Mouse (Mus musculus): ENCODE measurements around the gene Cnot1.
A peak's percentile ranks its signal among the peaks of the same experiment; 100 is the strongest.

The Cnot1 gene

DNA sequence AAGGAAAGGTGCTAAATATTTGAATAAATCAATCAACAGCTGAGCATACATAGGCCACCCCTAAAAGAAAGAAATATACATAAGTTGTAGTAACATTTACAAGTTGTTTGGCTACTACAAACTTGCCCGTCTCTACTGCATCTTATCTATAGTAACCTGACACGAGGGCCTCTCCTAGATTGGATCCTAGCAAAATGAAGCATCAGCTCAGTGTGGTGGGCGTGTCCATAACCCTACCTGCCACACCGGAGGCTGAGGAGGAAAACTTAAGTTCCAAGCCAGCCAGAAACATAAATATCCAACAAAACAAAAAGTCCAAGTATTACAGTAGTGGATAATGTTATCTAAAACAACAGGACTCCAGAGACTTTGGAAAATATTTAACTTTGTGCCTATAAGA is 79.6 kb downstream of the Cnot1 start:
- no peak for DNase-seq

DNA sequence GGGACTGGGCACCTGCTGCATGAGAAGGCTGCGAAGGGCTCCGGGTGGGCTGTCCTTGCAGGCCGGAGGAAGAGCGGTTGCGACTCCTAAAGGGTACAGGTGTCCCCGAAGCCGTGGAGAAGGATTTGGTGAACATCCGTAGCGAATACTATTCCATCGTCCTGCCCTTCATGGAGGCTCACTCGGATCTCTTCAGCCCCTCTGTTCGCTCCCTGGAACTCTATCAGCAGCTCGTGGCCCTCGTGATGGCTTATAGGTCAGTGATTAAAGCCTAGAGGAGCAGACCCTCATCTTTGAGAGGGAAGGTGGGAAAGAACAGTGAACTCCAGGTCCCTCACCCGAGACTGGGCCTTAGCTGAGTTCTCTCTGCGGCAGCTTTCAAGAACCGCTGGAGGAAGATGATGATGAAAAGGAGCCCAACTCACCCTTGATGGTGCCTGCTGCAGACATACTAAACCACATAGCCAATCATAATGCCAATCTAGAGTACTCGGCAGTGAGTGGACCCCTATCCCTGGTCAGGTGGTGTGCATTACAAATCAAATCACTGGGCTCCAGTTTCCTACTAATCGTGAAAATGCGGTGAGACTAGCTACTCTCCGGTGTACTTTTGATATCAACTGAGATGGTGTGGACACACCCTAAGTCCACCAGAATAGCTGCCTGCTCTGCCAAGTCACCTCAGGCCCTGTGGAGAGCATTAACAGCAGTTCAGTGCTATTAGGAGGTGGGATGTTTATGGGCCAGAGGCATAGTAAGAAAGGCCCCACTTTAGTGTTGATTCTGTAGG is 90.5 kb downstream of the Cnot1 start:
- no peak for DNase-seq

DNA sequence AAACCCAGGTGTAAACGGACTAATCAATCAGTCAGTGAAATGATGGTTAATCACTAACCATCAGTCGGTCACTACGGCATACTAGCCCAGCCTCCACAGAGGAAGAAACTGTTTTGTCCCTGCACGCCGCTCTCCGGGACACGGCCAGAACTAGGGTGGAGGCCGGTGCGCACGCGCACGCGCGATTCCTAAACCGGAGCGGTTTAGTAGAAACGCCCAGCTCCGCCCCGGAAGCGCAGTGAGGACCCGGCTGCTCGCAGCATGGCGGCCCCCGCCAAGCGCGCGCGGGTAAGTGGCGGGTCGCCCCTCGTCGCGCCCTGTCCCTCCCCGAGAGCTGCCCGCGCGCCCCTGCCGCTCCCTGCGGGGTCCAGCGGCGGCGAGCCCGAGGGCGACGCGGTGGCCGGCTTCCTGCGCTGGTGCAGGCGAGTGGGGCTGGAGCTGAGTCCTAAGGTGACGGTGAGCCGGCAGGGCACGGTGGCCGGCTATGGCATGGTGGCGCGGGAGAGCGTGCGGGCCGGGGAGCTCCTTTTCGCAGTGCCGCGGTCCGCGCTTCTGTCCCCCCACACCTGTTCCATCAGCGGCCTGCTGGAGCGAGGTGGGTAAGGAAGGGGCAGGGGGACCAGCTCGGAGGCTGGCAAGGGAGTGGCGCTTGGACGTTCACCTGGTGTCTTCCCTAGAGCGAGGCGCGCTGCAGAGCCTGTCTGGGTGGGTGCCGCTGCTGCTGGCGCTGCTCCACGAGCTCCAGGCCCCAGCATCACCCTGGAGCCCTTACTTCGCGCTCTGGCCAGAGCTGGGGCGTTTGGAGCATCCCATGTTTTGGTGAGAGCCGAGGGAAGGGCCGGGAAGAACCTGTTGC is 91.4 kb downstream of the Cnot1 start, which contains the start of gene Setd6:
TSS of gene Setd6 (plus strand) at position 206 of the 856 bp plus-strand sequence.
- DNase-seq, result peak; percentile 85

DNA sequence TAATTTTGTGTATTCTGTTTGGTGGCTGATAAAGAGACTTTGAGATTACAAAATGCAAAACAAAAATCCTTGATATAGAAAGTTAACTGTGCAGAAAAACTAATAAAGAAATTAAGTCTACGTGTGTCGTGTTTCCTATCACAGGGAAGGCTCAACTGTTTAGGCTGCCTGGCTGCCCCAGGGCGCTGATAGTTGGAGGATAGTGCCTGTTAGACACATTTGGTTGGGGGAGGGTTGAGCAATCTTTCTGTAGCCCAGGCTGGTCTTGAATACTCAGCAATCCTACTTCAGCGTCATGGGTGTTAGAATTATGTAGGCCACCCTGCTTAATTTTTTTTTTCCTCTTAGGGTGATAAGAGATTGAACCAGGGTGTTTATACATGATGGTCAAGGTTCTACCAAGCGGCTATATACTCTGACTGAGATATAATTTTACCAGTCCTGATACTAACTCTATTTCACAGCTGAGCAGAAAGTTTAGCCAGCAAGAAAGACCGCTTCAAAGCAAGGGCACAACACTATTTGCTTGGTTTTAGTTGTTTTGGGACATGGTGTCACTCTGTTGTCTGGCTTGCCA is 92.3 kb downstream of the Cnot1 start:
- no peak for DNase-seq

DNA sequence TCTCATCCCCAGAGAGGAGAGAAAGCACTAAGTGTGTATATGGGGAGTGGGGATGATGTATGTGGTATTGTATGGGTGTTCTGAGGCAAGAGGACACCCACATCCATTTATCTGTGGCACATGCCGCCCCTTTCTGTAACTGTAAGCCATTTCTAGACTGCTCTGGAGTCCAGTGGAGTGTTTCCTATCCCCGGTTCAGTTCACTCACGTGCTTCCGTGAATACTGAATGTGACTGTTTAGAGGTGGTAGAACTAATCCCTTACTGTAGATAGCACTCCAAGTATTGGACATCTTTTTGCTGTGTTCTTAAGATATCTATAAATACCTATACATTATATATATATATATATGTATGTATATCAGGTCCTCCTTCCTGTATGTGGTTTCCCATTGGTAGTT is 92.9 kb downstream of the Cnot1 start:
- DNase-seq, result no peak

DNA sequence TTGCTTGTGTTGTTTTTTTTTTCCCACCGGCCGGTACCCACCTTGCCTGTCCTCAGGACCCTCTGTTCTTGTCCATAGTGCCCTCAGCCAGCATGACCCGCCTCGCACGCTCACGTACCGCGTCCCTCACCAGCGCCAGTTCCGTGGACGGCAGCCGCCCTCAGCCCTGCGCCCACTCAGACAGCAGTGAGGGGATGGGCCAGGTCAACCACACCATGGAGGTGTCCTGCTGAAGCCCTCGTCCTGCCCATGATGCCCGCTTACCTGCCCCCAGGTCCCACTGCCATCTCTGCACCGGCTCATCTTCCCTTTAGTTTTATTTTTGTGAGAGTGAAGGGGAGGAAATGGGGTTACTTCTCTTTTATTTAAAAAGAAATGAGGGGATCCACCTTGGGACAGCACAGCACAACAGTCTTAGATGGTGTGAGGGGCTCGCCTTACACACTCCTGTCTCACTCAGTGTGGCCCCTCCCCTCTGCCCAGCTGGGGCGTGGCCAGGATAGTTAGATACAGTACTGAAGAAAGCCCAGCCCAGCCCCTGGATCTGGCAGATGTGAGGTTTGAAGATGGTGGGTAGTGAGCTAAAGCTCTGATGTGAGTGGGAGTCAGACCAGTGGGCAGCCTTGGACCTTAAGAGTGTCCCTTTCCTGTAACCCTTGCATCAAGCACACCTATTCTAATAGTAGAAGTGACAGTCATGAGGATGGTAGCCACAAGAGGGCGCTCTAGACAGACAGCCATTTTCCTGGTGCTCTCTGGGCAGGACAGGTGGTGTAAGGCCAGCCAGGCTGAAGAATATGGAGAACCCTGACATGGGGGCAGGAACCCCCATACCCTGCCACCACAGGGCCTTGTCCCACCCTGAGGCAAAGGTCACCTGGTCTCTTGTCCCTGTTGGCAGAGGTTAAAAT is 93.9 kb downstream of the Cnot1 start:
- DNase-seq, result peak; percentile 67

DNA sequence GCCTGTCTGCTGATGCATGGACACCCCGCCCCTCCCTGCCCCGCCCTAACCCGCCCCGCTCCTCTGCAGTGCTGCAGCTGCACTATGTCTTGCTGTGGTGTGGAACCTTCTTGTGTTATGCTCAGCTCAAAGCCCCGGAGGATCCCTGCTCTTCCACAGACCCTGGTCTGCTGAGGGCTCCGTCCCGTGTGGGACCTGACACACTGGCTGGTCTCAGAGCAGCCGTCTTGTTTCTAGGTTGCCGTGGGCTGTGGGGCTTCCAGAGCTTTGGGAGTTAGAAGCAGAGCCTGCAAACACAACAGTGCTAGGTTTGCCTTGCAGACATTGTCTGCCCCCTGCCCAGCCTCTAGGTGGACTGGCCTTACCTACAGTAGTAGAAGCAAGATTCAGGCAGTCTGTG is 94.9 kb downstream of the Cnot1 start:
- no peak for DNase-seq

DNA sequence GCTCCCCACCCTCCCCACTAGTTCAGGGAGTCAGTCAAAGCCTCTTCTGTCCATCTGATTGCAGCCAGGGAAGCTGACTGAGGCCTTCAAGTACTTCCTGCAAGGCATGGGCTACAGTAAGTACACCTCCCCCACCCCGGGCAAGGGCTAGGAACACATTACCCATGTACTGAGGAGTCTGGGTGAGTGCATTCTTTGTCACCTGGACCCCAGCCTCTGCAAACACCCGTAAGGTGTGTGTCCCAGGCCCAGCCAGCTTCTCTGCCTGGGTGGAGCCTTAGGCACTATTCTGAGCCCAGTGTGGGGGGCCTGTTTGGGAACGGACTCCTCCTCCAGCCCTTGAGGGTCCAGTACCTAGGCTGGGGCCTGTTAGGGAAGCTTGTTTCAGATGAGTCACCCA is 96.2 kb downstream of the Cnot1 start:
- DNase-seq, result no peak

DNA sequence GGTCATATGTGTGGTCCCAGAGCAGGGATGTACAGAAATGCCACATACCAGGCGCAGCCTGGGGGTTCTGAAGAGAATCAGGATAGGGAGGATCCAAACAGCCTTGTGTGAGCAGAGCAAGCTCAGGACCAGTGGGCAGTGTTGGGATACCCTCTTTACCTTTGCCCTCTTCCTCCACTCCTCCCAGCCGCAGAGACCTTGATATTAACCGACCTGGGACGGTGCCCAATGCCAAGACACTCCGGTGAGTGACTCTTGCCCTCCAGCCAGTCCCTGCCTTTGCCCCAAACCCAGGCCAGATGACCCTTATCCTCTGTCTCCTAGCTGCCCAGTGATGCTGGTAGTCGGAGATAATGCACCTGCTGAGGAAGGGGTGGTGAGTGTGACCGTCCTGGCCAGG is 97.7 kb downstream of the Cnot1 start:
- DNase-seq, result peak; percentile 59

DNA sequence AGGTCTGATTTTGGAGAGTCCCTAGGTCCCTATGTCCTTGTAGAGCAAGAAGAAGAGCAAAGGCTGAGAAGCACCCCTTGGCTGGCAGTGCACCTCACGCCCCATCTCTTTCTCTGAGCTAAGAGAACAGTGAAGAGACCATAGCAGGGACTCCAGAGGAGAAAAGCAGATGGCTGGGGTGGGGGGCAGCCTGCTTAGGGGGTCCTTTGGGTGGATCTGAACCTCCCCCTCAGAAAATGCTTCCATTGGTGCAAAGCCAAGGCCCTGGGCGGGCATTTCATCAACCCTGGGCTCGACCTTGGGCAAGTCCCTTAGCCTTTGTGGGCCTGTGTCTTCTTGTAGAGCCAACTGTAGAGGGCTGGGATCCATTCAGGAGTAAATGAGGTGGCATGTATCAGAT is 102.7 kb downstream of the Cnot1 start:
- DNase-seq, result no peak

DNA sequence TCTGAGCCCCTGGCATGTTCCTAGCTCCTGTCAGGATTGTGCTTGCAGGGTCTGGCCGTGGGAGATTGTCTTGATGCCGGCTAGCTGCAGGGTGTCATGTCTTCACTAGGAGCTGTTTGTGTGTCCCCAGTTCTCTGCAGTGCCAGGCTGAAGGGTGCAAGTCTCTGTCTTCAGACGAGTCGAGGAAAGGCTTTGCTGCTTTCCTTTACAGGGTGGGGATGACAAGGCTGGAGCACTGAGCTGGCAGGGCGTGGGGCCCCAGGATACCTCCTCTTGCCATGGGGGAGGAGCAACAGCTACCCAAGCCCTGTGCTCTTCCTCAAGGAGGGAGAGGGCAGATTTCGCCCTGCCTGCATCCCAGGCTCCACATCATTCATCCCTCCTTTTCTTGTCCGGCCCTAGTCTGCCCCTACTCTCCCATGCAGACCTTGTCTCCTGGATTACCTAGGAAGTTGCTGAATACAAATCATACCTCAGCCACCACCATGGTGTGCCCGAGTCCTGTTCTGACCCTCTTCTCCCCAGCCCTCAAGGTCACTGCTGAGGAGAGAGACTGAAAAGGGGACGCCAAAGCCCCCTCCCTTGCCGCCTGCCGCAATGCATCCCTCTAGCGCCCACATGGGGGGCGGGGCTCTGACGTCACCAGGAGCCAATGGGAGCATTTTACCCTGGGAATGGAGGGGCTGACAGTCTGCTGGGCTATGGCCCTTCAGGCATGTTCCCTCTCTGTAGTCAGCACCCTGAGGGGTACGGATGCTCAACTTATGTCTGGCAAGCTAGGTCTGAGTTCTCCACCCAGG is 103.6 kb downstream of the Cnot1 start:
- no peak for DNase-seq

DNA sequence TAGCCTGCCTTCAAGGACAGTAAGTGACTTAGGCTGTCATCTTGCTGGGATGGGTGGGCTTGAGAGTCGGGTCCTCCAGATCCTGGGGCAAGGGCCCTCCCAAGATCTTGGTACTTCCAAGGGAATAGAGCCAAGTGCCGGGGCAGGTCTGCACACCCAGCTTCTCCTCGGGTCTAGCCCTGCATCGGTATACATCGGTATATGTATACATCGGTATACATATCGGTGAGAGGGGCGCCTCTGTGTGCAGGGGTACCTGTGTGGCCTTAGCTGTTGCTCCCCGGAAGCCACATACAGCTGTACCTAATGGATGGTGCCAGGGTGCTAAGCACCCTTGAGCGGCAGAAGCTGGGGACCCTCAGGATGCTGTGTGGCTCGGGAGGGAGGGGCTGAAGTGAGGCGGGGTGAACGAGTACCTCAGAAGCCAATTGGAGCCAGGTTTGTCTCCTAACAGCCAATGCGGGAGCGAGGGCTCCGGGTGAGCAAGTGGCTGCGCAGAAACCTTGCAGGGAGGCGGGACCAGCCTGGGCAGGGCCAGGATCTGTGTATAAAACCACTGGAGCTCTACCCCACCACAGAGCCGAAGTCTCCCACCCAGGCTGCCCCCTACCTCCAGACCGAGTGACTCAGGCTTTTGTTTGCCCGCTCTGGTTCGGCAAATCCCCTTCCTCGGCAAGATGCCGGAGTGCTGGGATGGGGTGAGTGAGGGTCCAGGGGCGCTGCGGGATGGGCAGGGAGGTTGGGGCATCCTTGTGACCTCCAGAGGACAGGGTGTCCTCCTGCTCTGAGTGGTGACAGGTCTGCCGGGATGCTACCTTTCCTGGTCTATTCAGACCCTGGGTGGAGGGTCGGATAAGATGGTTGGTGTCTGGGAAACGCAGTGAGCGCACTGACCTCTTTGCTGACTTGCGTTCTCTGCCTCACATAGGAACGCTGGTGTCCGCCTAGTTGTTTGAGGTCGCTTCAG is 104.5 kb downstream of the Cnot1 start:
- DNase-seq, result peak; percentile 58

DNA sequence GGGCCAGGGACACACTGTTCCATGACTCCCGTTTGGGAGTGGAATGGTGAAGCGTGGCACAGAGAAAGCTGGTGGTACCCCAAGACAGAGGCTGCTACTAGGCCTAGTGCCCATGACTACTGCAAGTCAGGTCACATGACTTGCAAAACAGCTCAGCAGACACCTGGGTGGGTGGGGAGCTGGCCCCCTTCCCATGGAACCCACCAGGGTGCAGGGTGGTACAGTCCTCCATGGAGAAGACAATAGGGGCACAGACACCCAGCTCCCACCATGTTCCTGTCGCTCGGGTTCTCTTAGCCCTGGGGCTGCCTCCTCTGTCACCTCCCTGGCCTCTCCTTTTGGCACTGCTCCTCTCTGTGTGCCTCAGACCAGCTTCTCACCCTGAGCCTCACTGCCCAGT is 105.5 kb downstream of the Cnot1 start:
- no peak for DNase-seq

DNA sequence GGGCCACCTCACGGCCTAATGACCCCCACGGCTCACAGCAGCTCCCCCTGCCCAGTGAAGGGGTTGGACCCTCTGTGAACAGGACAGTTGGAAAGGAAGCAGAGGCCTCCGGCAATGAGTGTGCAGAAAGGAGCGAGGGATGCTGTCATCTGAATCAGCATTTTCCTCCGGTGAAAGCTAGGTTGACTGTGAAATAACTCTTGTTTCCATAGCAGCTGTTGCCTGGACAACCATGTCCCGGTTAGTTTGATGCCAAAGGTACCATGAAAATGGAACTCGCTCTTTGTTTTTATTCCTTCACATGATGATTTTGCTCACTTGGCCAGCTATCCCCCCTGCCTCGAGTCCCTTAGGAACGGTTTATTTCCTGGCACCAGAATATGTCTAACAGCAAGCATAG is 107.0 kb downstream of the Cnot1 start:
- DNase-seq, result no peak

DNA sequence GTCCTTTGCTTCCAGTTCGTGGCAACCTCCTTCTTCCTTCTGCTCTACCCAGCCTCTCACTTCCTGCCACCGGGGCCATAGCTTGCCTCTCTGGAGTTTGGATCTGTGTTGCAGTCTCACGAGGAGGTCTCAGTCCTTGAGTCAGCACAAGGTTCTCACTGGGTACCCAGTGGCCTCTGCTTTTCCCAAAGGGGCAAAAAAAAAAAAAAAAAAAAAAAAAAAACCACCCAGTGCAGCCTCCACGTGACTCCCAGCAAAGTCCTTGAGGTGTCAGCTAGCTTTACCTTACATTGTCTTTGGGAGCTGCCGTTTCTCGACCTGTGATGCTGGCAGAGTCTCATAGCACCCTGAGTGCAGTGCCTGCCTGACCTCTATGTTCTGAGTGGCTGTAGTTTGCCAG is 109.1 kb downstream of the Cnot1 start:
- no peak for DNase-seq

DNA sequence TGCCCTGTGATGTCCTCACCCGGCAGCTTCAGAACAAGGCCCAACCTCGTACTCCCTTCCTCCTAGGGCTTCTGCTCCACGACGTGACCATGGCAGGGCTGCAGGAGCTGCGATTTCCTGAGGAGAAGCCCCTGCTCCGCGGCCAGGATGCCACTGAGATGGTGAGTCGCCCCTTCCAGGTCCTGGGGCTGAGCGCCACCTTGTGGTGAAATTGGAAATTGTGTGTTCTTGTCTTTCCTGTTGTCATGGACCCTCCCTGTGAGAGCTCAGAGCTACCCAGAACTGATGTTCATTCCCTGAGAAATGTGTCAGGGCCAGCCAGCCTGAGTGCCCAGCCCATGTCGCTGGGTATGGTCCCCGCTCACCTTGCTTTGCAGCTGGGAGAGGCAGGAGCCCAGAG is 110.1 kb downstream of the Cnot1 start:
- no peak for DNase-seq

DNA sequence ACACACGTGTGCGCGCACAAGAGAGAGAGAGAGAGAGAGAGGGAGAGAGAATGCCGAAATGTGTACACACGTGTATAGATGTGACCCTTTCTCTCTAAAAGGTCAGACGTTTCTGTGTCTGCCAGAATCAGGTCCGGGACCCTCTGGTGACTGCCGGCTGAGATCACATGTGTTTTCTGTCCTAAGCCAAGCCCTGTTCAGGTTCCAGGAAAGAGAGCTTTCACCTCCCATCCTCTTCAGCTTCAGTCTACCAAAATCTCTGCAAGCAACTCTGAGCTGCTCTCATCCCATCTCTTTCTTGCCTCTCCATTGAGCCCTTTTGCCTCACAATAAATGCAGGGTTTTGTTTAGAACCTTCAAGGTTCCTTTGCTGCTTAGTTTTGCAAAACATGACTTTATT is 110.6 kb downstream of the Cnot1 start:
- DNase-seq, result no peak

DNA sequence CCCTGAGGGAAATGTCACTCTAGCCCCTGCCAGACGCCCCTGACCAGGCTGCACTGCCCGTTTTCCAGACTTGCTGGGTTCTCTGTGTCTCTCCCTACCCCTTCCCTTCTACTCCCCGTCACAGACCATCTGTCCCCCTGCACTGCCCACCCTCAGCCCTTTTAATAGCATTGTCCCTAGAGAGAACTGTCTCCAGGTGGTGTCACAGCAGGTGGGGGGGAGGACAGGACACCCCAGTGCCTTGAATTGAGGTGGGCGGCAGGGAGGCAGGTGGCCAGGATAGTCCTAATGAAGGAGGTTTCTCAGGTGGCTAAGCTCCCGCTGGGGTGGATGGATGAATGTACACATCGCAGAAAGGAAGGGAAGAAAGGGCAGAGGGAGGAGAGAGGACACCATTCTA is 112.6 kb downstream of the Cnot1 start:
- no peak for DNase-seq

DNA sequence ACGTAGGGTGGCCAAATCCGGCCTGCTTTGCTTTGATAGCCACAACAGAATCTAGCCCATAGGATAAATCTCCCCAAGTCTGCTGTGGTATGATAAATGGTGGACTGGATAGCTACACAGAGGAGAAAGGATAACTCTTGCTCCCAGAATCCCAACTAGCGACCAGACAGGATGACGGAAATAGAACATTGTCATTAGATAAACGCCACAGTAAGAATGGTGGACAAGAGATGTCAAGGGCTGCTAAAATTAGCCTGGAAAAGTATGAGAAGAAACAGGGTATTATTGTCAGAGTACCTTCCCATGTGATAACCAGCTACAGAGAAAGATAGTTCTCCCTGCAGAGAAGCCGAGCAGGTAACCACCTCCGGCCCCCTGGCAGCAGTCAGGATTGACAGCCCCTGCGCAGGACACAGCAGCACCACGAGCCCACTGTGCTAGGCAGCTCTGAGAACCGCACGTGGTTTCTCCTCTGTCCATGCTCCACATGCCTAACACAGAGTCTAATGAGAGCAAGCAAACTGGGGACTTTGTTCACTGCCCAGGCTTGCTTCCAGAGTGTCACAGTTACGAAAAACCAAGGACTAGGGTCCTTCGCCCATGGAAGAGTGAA is 116.2 kb downstream of the Cnot1 start:
- no peak for DNase-seq

DNA sequence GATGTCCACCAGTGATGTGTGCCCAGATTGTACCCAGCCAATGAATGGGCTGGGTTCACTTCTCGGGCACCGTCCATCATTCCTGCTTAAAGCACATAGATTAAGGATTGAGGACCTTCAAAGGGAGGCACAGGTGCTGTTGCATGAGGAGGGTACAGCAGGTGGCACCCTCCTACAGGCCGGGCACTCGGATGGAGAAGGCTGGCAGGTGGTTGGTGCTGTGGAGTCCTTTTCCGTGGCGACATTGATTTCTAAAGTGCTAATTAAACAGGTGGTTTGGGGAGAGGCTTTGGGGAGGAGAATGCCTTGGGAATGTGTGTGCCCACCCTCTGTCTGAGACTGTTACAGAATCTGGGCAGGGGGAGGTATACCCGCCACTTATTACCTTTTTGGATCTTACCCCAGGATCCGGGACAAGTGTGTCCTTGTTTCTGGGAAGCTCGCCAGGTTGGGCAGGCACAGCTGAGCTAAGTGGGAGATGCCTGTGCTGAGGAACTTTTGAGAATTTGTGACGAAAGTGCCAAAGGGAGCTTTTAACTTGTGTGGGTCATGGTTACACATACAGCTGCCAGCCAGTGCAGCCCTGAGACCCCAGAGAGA is 119.1 kb downstream of the Cnot1 start:
- no peak for DNase-seq

Measured in kidney, adult 11 months (tissue).